Mouse (Mus musculus) C2C12 (cell line): ENCODE results near the gene Rab23. TPM values are rescaled to one million over a fixed set of nuclear protein-coding genes. Genes with fewer than 3 reads are reported as not detected.

Experiments used
- H3K27me3 ChIP-seq: one replicate; pipeline ENCODE4 v1.6.1; 2011; ENCODE audit not compliant: control insufficient read depth, insufficient read depth, insufficient read length
- H3K36me3 ChIP-seq: one replicate; pipeline ENCODE4 v1.6.1; 2011; ENCODE audit not compliant: control insufficient read depth, insufficient read depth
- H3K4me3 ChIP-seq: one replicate; pipeline ENCODE4 v1.5.1; 2011; ENCODE audit warnings: mild to moderate bottlenecking, control low read depth; ENCODE audit not compliant: poor library complexity, insufficient read depth, severe bottlenecking
- H3K79me2 ChIP-seq: one replicate; pipeline ENCODE4 v1.6.1; 2011; ENCODE audit not compliant: control insufficient read depth, insufficient read depth
- H3K79me3 ChIP-seq: one replicate; pipeline ENCODE4 v1.6.1; 2011; ENCODE audit warnings: low read depth, control low read depth
- H3ac ChIP-seq: one replicate; pipeline ENCODE3; 2011; ENCODE audit warnings: low read depth; ENCODE audit not compliant: control insufficient read depth, insufficient read length
- CEBPB ChIP-seq: IDR thresholded peaks from one replicate; pipeline ENCODE4 v1.6.1; 2011; ENCODE audit warnings: low read depth, mild to moderate bottlenecking, control low read depth, moderate library complexity
- CTCF ChIP-seq: IDR thresholded peaks from one replicate; pipeline ENCODE4 v1.5.1; 2011; ENCODE audit not compliant: control insufficient read depth, insufficient read depth, insufficient read length
- FOSL1 ChIP-seq: IDR thresholded peaks from one replicate; pipeline ENCODE4 v1.8.0; 2011; ENCODE audit warnings: mild to moderate bottlenecking, low read length; ENCODE audit not compliant: poor library complexity, insufficient read depth, severe bottlenecking
- MAX ChIP-seq: IDR thresholded peaks from one replicate; pipeline ENCODE4 v1.6.1; 2011; ENCODE audit warnings: mild to moderate bottlenecking, control low read depth
- MYOD1 ChIP-seq: IDR thresholded peaks from one replicate; pipeline ENCODE4 v1.6.1; 2011; ENCODE audit warnings: low read depth; ENCODE audit not compliant: control insufficient read depth, insufficient read length
- MYOG ChIP-seq: IDR thresholded peaks from one replicate; pipeline ENCODE4 v1.6.1; 2011; ENCODE audit not compliant: control insufficient read depth, insufficient read length; ENCODE audit errors: extremely low read depth
- USF1 ChIP-seq: IDR thresholded peaks from one replicate; pipeline ENCODE4 v1.6.1; 2011; ENCODE audit warnings: low read depth, mild to moderate bottlenecking, control low read depth, moderate library complexity
- polyA plus RNA-seq: library from polyadenylated mRNA; unstranded; fragments of >200 nt; fragmentation: generic; extraction: Trizol; gene quantifications from one replicate; pipeline ENCODE4 v1.2.1, GENCODE M21; 2012; ENCODE audit warnings: missing spikeins

The Rab23 gene
- polyA plus RNA-seq, 1 experiment = 13.5 TPM

- no peak for TF ChIP-seq MAX
- no peak for TF ChIP-seq USF1
- no peak for TF ChIP-seq MYOD1
- TF ChIP-seq FOSL1 = no peak
- peaks cover 37% of the 10 kb centered on the region for H3K79me3 ChIP-seq
- peaks cover 50% of the 10 kb centered on the region for H3K79me2 ChIP-seq
- H3ac ChIP-seq = peak within 1 kb of the TSS; percentile 71
- H3K4me3 ChIP-seq = peak within 1 kb of the TSS; percentile 68
- peaks cover 48% of the 10 kb centered on the region for H3K36me3 ChIP-seq
- H3K27me3 ChIP-seq = no peaks in the 10 kb centered on the region
Measured at GRCm38 (mm10) chr1:33757491-33758041, 37.9 kb downstream of the Rab23 start, which contains the start of gene Bag2. Gene Bag2 (minus strand): TSS chr1:33757795.

- Histone ChIP-seq H3K36me3 (peaks cover 48% of the 10 kb centered on the region), H3K79me3 (peaks cover 35% of the 10 kb centered on the region), H3K27me3 (no peaks in the 10 kb centered on the region), H3ac (no peak overlapping the region), H3K79me2 (peaks cover 41% of the 10 kb centered on the region), H3K4me3 (no peak overlapping the region)
- TF ChIP-seq CEBPB (no peak), MAX (no peak), CTCF (no peak), FOSL1 (no peak), MYOG (no peak), USF1 (no peak), MYOD1 (no peak)
Measured at GRCm38 (mm10) chr1:33758488-33758887, 38.8 kb downstream of the Rab23 start.

- Histone ChIP-seq H3ac (no peak overlapping the region), H3K27me3 (no peaks in the 10 kb centered on the region), H3K79me2 (no peaks in the 10 kb centered on the region), H3K79me3 (no peaks in the 10 kb centered on the region), H3K36me3 (peaks cover 34% of the 10 kb centered on the region), H3K4me3 (no peak overlapping the region)
- TF ChIP-seq FOSL1 (no peak), MYOG (no peak), CTCF (no peak), USF1 (no peak), CEBPB (no peak), MAX (no peak)
Measured at GRCm38 (mm10) chr1:33763826-33764225, 44.1 kb downstream of the Rab23 start.

- Histone ChIP-seq H3K27me3 (no peaks in the 10 kb centered on the region), H3K79me2 (no peaks in the 10 kb centered on the region), H3ac (no peak overlapping the region), H3K79me3 (no peaks in the 10 kb centered on the region), H3K36me3 (peaks cover 38% of the 10 kb centered on the region), H3K4me3 (no peak overlapping the region)
- TF ChIP-seq CTCF = no peak
- TF ChIP-seq MAX = no peak
- TF ChIP-seq FOSL1 = no peak
- no peak for TF ChIP-seq MYOD1
- no peak for TF ChIP-seq USF1
Measured at GRCm38 (mm10) chr1:33765468-33766080, 45.9 kb downstream of the Rab23 start.

- Histone ChIP-seq H3K4me3 (no peak overlapping the region), H3ac (no peak overlapping the region), H3K27me3 (no peaks in the 10 kb centered on the region), H3K79me3 (no peaks in the 10 kb centered on the region), H3K79me2 (no peaks in the 10 kb centered on the region), H3K36me3 (peaks cover 34% of the 10 kb centered on the region)
- TF ChIP-seq CTCF (no peak), MYOD1 (no peak), CEBPB (no peak), MAX (no peak), FOSL1 (no peak), MYOG (no peak), USF1 (no peak)
Measured at GRCm38 (mm10) chr1:33766520-33767508, 47.1 kb downstream of the Rab23 start.
